Mouse (Mus musculus): ENCODE results near the gene Bcar3. TPM values are rescaled to one million over a fixed set of nuclear protein-coding genes. Genes with fewer than 3 reads are reported as not detected.

Bcar3 gene
- total and polyA plus RNA-seq, 3 experiments = 47.4 to 61.2 (median 52.0) TPM

GRCm38 (mm10) chr3:122359954-122360353 is 66.0 kb downstream of the Bcar3 start:
- Histone ChIP-seq H3K27me3 (replicated peaks) (no peaks in the 10 kb centered on the region), H3K27ac (ENCODE audit: insufficient read depth, low read depth) (no peak overlapping the region), H3K9me3 (replicated peaks; ENCODE audit: low read length) (no peaks in the 10 kb centered on the region), H3K9ac (ENCODE audit: insufficient read depth, low read depth) (no peak overlapping the region), H3K36me3 (replicated peaks in 1 of 2; ENCODE audit: control insufficient read depth in 1 of 2, insufficient read depth in 1 of 2, low read length in 1 of 2) (no peaks in the 10 kb centered on the region), H3K4me3 (replicated peaks in 1 of 3; ENCODE audit: low read depth in 2 of 3, low read length in 2 of 3, poor library complexity in 1 of 3) (no peak overlapping the region), H3K4me2 (ENCODE audit: insufficient read depth, low read depth, poor library complexity, severe bottlenecking) (no peak overlapping the region), H3K4me1 (ENCODE audit: control insufficient read depth in 1 of 2, insufficient read depth in 2 of 2) (peaks cover 6 to 36% of the 10 kb centered on the region in 2 experiments), H3K79me2 (replicated peaks; ENCODE audit: control insufficient read depth, extremely low read depth, insufficient read depth, poor library complexity, severe bottlenecking) (no peaks in the 10 kb centered on the region)
- dilution Hi-C loops (cut with MboI; ENCODE audit: extremely low pct_ligation_motif_present, extremely low pct_unique_long_range_greater_than_20kb, low sequenced_read_pairs) = no loop called here
- in situ Hi-C loops (cut with MboI; ENCODE audit: low pct_ligation_motif_present, low pct_unique_long_range_greater_than_20kb, low sequenced_read_pairs) = no loop called here
- no peak for TF ChIP-seq EP300 (IDR thresholded peaks at IDR 0.05; ENCODE audit: low read length)
- peak; percentile 98 for TF ChIP-seq MAFK (IDR thresholded peaks at IDR 0.05; ENCODE audit: insufficient replicate concordance, low read length)
- DNase-seq (ENCODE audit: extremely low read depth) = no peak

GRCm38 (mm10) chr3:122360721-122361138 is 66.8 kb downstream of the Bcar3 start:
- in situ Hi-C loops (cut with MboI; ENCODE audit: low pct_ligation_motif_present, low pct_unique_long_range_greater_than_20kb, low sequenced_read_pairs) (no loop called here), dilution Hi-C loops (cut with MboI; ENCODE audit: extremely low pct_ligation_motif_present, extremely low pct_unique_long_range_greater_than_20kb, low sequenced_read_pairs) (no loop called here)
- no peak for DNase-seq (ENCODE audit: extremely low read depth)
- Histone ChIP-seq H3K9me3 (replicated peaks; ENCODE audit: low read length) (no peaks in the 10 kb centered on the region), H3K4me1 (ENCODE audit: control insufficient read depth in 1 of 2, insufficient read depth in 2 of 2) (peaks cover 6 to 36% of the 10 kb centered on the region in 2 experiments), H3K4me2 (ENCODE audit: insufficient read depth, low read depth, poor library complexity, severe bottlenecking) (no peak overlapping the region), H3K27me3 (replicated peaks) (no peaks in the 10 kb centered on the region), H3K79me2 (replicated peaks; ENCODE audit: control insufficient read depth, extremely low read depth, insufficient read depth, poor library complexity, severe bottlenecking) (no peaks in the 10 kb centered on the region), H3K36me3 (replicated peaks in 1 of 2; ENCODE audit: control insufficient read depth in 1 of 2, insufficient read depth in 1 of 2, low read length in 1 of 2) (no peaks in the 10 kb centered on the region), H3K9ac (ENCODE audit: insufficient read depth, low read depth) (no peak overlapping the region), H3K4me3 (replicated peaks in 1 of 3; ENCODE audit: low read depth in 2 of 3, low read length in 2 of 3, poor library complexity in 1 of 3) (no peak overlapping the region), H3K27ac (ENCODE audit: insufficient read depth, low read depth) (no peak overlapping the region)
- no peak for TF ChIP-seq HCFC1 (IDR thresholded peaks at IDR 0.05; ENCODE audit: low read depth, low read length)
- TF ChIP-seq JUN (IDR thresholded peaks at IDR 0.05; ENCODE audit: insufficient read depth, low read depth, low read length) = no peak
- TF ChIP-seq RCOR1 (conservative IDR thresholded peaks at IDR 0.05; ENCODE audit: low read depth, low read length) = no peak
- TF ChIP-seq ETS1 (conservative IDR thresholded peaks at IDR 0.05; ENCODE audit: low read depth, low read length) = no peak
- TF ChIP-seq ZNF384 (IDR thresholded peaks at IDR 0.05; ENCODE audit: low read depth, low read length) = no peak
- TF ChIP-seq POLR2AphosphoS2 (IDR thresholded peaks at IDR 0.05; ENCODE audit: low read depth, low read length) = no peak

- H3K4me3 ChIP-seq (replicated peaks in 1 of 3; ENCODE audit: low read depth in 2 of 3, low read length in 2 of 3, poor library complexity in 1 of 3) = no peak overlapping the region
- H3K36me3 ChIP-seq (replicated peaks in 1 of 2; ENCODE audit: control insufficient read depth in 1 of 2, insufficient read depth in 1 of 2, low read length in 1 of 2) = no peaks in the 10 kb centered on the region
- DNase-seq (ENCODE audit: extremely low read depth) = no peak
- TF ChIP-seq POLR2A (IDR thresholded peaks at IDR 0.05; ENCODE audit: low read depth, low read length) = no peak
- TF ChIP-seq EP300 (IDR thresholded peaks at IDR 0.05; ENCODE audit: low read length) = no peak
- no peak for TF ChIP-seq POLR2AphosphoS2 (IDR thresholded peaks at IDR 0.05; ENCODE audit: low read depth, low read length)
- no peak for TF ChIP-seq MAZ (IDR thresholded peaks at IDR 0.05; ENCODE audit: low read depth, low read length)
- TF ChIP-seq IRF4 (IDR thresholded peaks at IDR 0.05; ENCODE audit: low read depth, low read length) = no peak
- no peak for TF ChIP-seq MEF2A (IDR thresholded peaks at IDR 0.05; ENCODE audit: borderline replicate concordance, low read depth, low read length)
- TF ChIP-seq ELF1 (IDR thresholded peaks at IDR 0.05; ENCODE audit: low read depth, low read length) = no peak
- no peak for TF ChIP-seq RAD21 (IDR thresholded peaks at IDR 0.05; ENCODE audit: low read depth, low read length)
- TF ChIP-seq CTCF (conservative IDR thresholded peaks at IDR 0.05 in 1 of 2, IDR thresholded peaks at IDR 0.05 in 1 of 2; ENCODE audit: low read depth in 2 of 2, low read length in 2 of 2) = no peak
- peaks cover 3% of the 10 kb centered on the region for H3K9me3 ChIP-seq (replicated peaks; ENCODE audit: low read length)
- in situ Hi-C loops (cut with MboI; ENCODE audit: low pct_ligation_motif_present, low pct_unique_long_range_greater_than_20kb, low sequenced_read_pairs) = no loop called here
- dilution Hi-C loops (cut with MboI; ENCODE audit: extremely low pct_ligation_motif_present, extremely low pct_unique_long_range_greater_than_20kb, low sequenced_read_pairs) = no loop called here
- H3K9ac ChIP-seq (ENCODE audit: insufficient read depth, low read depth) = no peak overlapping the region
- H3K79me2 ChIP-seq (replicated peaks; ENCODE audit: control insufficient read depth, extremely low read depth, insufficient read depth, poor library complexity, severe bottlenecking) = no peaks in the 10 kb centered on the region
- H3K27ac ChIP-seq (ENCODE audit: insufficient read depth, low read depth) = no peak overlapping the region
- H3K4me1 ChIP-seq (ENCODE audit: control insufficient read depth in 1 of 2, insufficient read depth in 2 of 2) = peaks cover 3 to 24% of the 10 kb centered on the region in 2 experiments; a peak in 3 of 4 replicates
- no peaks in the 10 kb centered on the region for H3K27me3 ChIP-seq (replicated peaks)
- H3K4me2 ChIP-seq (ENCODE audit: insufficient read depth, low read depth, poor library complexity, severe bottlenecking) = no peak overlapping the region
Measured at GRCm38 (mm10) chr3:122362719-122363118, 68.8 kb downstream of the Bcar3 start.
